Mouse (Mus musculus) CH12.LX (cell line): Measurements from ENCODE around the gene Polr2i.

Experiments
- CTCF ChIP-seq, 2 experiments: IDR thresholded peaks in 1 of 2; conservative IDR thresholded peaks in 1 of 2; 2 replicates each; pipeline ENCODE4 v1.5.1; 2011 to 2012; ENCODE audit warnings: low read depth in 2 of 2, low read length in 2 of 2, improper control_type of control experiment in 1 of 2, inconsistent platforms in 1 of 2, mild to moderate bottlenecking in 1 of 2, moderate library complexity in 1 of 2
- EP300 ChIP-seq: IDR thresholded peaks from 2 replicates; pipeline ENCODE4 v1.6.1; 2011; ENCODE audit warnings: low read length, improper control_type of control experiment
- ETS1 ChIP-seq: conservative IDR thresholded peaks from 2 replicates; pipeline ENCODE4 v1.6.1; 2012; ENCODE audit warnings: low read depth, mild to moderate bottlenecking, inconsistent platforms, low read length, improper control_type of control experiment, moderate library complexity
- JUN ChIP-seq: IDR thresholded peaks from 2 replicates; pipeline ENCODE4 v1.6.1; 2011; ENCODE audit warnings: low read depth, mild to moderate bottlenecking, low read length, improper control_type of control experiment, moderate library complexity; ENCODE audit not compliant: insufficient read depth
- JUND ChIP-seq: conservative IDR thresholded peaks from 2 replicates; pipeline ENCODE4 v1.6.1; 2011; ENCODE audit warnings: low read depth, low read length, improper control_type of control experiment
- MAZ ChIP-seq: IDR thresholded peaks from 2 replicates; pipeline ENCODE4 v1.6.1; 2012; ENCODE audit warnings: low read depth, mild to moderate bottlenecking, inconsistent platforms, low read length, improper control_type of control experiment, moderate library complexity
- POLR2A ChIP-seq: IDR thresholded peaks from 2 replicates; pipeline ENCODE4 v1.6.1; 2011; ENCODE audit warnings: low read depth, mild to moderate bottlenecking, improper control_type of control experiment, low read length
- POLR2AphosphoS2 ChIP-seq: IDR thresholded peaks from 2 replicates; pipeline ENCODE4 v1.6.1; 2011; ENCODE audit warnings: low read depth, low read length, improper control_type of control experiment
- SIN3A ChIP-seq: IDR thresholded peaks from 2 replicates; pipeline ENCODE4 v1.6.1; 2012; ENCODE audit warnings: low read length, improper control_type of control experiment, inconsistent platforms
- USF1 ChIP-seq: IDR thresholded peaks from 2 replicates; pipeline ENCODE4 v1.6.1; 2014; ENCODE audit warnings: low read depth, mild to moderate bottlenecking, inconsistent platforms, low read length, improper control_type of control experiment
- ZKSCAN1 ChIP-seq: IDR thresholded peaks from 2 replicates; pipeline ENCODE4 v1.6.1; 2012; ENCODE audit warnings: low read depth, inconsistent platforms, low read length, improper control_type of control experiment, borderline replicate concordance

DNA sequence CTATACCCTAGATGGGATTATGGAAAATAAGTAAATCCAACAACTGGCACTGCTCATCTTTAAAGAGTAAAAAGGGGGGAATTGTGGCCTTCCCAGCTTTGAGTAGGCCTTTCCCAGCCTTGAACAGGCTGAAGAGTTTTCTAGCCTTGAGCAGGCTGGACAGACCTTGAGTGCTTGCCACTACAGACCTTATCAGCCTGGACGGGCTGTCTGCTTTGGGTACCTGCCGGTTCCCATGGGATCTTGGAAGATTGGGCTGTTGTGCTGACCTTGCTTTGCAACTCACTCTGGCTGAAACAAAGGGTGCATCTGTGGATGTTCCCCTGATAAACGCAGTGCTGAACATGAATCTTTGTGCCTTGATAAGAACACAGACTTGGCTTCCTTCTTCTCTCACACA, 17.9 kb upstream of the Polr2i start:
- TF ChIP-seq MAZ (no peak), CTCF (conservative IDR thresholded peaks at IDR 0.05 in 1 of 2, IDR thresholded peaks at IDR 0.05 in 1 of 2; ENCODE audit: low read depth in 2 of 2, low read length in 2 of 2) (no peak), ETS1 (no peak), JUND (no peak), POLR2AphosphoS2 (no peak), SIN3A (no peak), POLR2A (no peak), USF1 (no peak), JUN (no peak), EP300 (no peak), ZKSCAN1 (no peak)
